Mouse (Mus musculus): ENCODE data around the gene Rxfp4.
A peak's percentile ranks its signal among the peaks of the same experiment; 100 is the strongest.

Gene Rxfp4

GRCm38 (mm10) chr3:88652846-88653515 lies at the start of gene Rxfp4:
TSS of gene Rxfp4 (minus strand) at chr3:88653142.
- peak; percentile 76 for DNase-seq

DNA sequence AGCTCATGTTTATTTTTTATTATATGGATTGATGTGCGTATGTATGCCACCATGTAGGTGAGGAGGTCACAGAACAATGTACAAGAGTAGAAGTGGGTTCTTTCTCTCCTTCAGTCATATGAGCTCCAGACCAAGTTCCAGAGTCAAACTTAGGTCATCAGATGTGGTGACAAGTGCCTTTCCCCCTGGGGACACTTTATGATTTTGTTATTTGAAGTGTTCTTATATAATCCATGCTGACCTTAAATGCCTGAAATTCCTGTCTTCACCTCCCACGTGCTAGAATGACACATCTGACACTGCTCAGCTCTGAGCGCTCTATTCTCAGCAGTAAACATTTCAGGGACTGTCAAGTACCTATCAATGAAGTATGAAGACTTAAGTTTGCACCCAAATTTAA lies 48.3 kb upstream of the Rxfp4 start:
- DNase-seq = no peak

GRCm38 (mm10) chr3:88700247-88700646 lies 47.3 kb upstream of the Rxfp4 start:
- DNase-seq = no peak

DNA sequence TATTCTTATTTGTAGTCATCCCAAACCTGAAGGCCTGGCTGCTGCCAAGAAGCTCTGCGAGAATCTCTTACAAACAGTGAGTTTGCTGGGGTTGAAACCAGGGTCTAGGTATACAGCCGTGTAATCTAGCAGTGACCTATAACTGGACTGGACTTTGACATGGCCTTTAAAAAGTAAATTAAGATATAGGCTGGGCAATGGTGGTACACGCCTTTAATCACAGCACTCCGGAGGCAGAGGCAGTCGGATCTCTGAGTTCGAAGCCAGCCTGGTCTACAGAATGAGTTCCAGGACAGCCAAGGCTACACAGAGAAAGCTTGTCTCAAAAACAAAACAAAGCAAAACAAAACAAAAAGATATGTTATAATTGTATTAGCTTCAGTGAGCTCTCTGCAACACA lies 45.9 kb upstream of the Rxfp4 start:
- no peak for DNase-seq

GRCm38 (mm10) chr3:88698051-88698450 lies 45.1 kb upstream of the Rxfp4 start:
- DNase-seq = no peak

- DNase-seq = no peak
Observed at GRCm38 (mm10) chr3:88695545-88695944, 42.6 kb upstream of the Rxfp4 start.

GRCm38 (mm10) chr3:88689079-88689478 lies 36.1 kb upstream of the Rxfp4 start:
- DNase-seq = no peak

- DNase-seq = no peak
Observed at GRCm38 (mm10) chr3:88686734-88687611, 34.0 kb upstream of the Rxfp4 start.

- DNase-seq = peak; percentile 53
Observed at GRCm38 (mm10) chr3:88685958-88686451, 33.1 kb upstream of the Rxfp4 start.

GRCm38 (mm10) chr3:88684980-88685941 lies 32.3 kb upstream of the Rxfp4 start, which contains the start of gene Khdc4:
TSS of gene Khdc4 (plus strand) at chr3:88685803.
- peak; percentile 98 for DNase-seq

- DNase-seq = no peak
Observed at GRCm38 (mm10) chr3:88684236-88684979, 31.5 kb upstream of the Rxfp4 start.

GRCm38 (mm10) chr3:88683814-88684213 lies 30.9 kb upstream of the Rxfp4 start:
- no peak for DNase-seq

GRCm38 (mm10) chr3:88677399-88677798 lies 24.5 kb upstream of the Rxfp4 start:
- peak; percentile 89 for DNase-seq

GRCm38 (mm10) chr3:88664095-88664494 lies 11.2 kb upstream of the Rxfp4 start:
- DNase-seq = peak; percentile 46

DNA sequence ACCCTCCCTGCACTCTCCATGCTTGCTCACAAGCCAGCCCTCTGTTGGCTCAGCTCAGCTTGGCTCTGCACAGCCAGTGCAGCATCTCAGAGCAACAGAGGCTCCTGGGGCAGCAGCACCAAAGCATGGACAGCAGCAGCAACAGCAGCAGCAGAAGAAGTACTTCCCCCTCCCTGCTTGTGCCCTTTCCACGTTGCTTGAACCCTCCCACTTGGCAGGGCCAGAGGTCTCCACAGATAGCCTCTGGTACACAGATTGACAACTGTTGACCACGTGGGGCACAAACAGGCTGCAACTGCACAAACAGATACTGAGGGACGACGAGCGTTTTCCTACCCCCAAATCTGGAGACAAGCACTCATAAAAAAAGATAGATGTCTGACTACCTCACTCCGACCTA lies 6.9 kb upstream of the Rxfp4 start:
- DNase-seq = no peak

GRCm38 (mm10) chr3:88658441-88659127 lies 5.6 kb upstream of the Rxfp4 start:
- DNase-seq = no peak

DNA sequence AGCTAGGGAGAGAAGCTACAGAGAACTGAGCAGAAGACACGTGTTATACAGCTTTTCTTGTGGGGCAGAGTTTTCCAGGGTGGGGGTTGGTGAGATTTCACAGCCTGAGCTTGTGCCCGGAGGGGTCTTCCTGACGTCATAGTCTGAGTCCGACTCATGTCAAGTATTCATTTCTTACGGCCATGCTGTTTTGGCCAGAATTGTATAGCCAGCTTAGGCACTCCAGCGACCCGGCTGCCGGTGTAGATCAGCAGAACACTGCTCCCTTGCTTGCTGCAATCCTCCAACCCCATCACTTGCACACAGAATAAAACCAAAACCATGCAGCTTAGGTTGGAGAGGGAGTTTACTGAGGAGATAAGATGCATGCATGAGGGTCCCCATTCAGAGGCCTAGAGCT lies 2.7 kb upstream of the Rxfp4 start:
- DNase-seq = no peak

DNA sequence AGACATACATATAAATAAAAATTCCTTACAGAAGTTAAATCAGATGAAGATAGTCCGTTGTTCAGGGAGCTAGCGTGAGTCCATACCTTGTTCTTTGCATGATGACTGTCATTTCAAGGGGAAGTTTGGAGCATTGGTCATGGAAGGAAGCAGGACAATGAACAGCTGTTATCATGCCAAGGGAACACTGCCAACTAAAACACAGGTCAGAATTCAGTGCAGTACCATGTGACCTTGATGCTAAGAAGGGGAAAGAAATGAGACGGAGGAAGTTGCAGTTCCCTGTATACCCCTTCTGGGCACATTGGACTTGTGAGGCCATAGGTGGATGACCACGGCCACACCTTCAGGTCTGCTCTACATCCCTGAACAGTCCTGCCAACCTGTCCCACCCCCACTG lies 1.7 kb upstream of the Rxfp4 start:
- DNase-seq = peak; percentile 77

DNA sequence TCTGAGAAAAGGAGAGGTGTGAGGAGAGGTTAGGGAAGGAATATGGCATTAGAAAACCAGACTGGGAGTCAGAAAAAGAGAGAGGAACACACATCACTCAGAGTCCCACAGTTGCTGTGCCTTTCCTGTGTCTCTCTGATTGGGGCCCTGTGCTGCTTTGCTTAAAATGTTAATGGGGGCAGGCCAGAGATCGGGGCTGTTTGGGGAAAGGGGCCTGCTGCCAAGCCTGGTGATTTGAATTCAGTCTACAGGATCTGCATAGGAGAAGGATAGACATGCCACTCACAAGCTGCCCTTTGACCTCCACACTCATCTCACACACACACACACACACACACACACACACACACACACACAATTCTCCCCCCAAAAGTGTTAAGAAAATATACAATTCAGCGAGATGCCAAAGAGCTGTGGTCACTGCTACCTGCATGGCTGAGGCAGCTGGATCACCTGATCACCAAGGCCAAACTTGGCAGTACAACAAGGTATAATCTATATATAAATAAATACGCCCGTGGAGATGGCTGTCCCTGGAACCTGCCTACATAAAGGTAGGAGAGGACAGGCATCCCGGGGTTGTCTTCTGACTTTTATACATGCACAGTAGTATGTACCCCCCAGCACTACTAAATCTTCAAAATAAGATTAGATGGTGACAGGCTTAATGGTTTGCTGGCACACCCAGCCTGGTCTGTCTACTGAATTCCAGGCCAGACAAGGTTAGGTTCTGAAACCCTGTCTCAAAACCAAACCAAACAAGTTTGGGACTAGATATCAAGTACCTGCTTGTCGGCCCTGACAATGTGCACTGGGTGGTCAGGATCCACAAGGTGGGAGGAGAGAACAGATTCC lies 801 bp upstream of the Rxfp4 start:
- DNase-seq = no peak
